Mouse (Mus musculus) olfactory bulb, adult 2 months (tissue): ENCODE measurements around the gene Gm45713. TPM values are rescaled to one million over a fixed set of nuclear protein-coding genes. Genes with fewer than 3 reads are reported as not detected.

Source experiments
- H3K27ac ChIP-seq: fragments of 200-500 bp; 2 replicates; pipeline ENCODE4 v1.5.1; 2012; ENCODE audit warnings: low read depth, low read length; ENCODE audit not compliant: insufficient read depth
- H3K4me1 ChIP-seq: fragments of 200-500 bp; 2 replicates; pipeline ENCODE4 v1.6.1; 2012; ENCODE audit warnings: low read length; ENCODE audit not compliant: control insufficient read depth, insufficient read depth
- H3K4me3 ChIP-seq: fragments of 200-500 bp; 2 replicates; pipeline ENCODE4 v1.5.1; 2012; ENCODE audit warnings: mild to moderate bottlenecking, low read depth, low read length, moderate library complexity; ENCODE audit not compliant: insufficient read depth
- CTCF ChIP-seq: fragments of 200-500 bp; IDR thresholded peaks from 2 replicates; pipeline ENCODE4 v1.5.1; 2012; ENCODE audit warnings: low read depth, mild to moderate bottlenecking, low read length, moderate library complexity; ENCODE audit not compliant: insufficient read depth
- POLR2A ChIP-seq: fragments of 200-500 bp; IDR thresholded peaks from 2 replicates; pipeline ENCODE4 v1.6.1; 2012; ENCODE audit warnings: mild to moderate bottlenecking, low read depth, low read length, moderate library complexity; ENCODE audit not compliant: insufficient read depth
- WGBS: fragments of 180-500 bp; shearing (Covaris S2); methylation state at CpG from one replicate; pipeline ENCODE4 v1.1.7; 2018; 5-methylcytosine and 5-hydroxymethylcytosine counted together
- polyA plus RNA-seq: library from polyadenylated mRNA; stranded (reverse); fragments of >200 nt; gene quantifications from 2 replicates; pipeline ENCODE4 v1.2.4, GENCODE M21; 2012; ENCODE audit warnings: low replicate concordance; ENCODE audit not compliant: missing spikeins, insufficient read depth, insufficient read length

Gm45713 gene
- not detected in 2 replicates for polyA plus RNA-seq

- Histone ChIP-seq H3K4me3 (peak within 1 kb of the TSS; percentile 66), H3K27ac (no peak within 1 kb of the TSS), H3K4me1 (peaks cover 7% of the 10 kb centered on the region)
- 3% methylated on average over 29 of the region's 29 CpGs for WGBS
- no peak for TF ChIP-seq POLR2A
- TF ChIP-seq CTCF = peak; percentile 87
These were observed at the start of gene Gm45713, which contains the start of gene Flt3l for GRCm38 (mm10) chr7:45135993-45136567. Gene Gm45713, minus strand, starts transcription at chr7:45136231. Gene Flt3l, minus strand, starts transcription at chr7:45136432.

GRCm38 (mm10) chr7:45183672-45184071, 47.6 kb upstream of the Gm45713 start:
- Histone ChIP-seq H3K4me3 (no peak overlapping the region), H3K4me1 (peaks cover 16% of the 10 kb centered on the region), H3K27ac (no peak overlapping the region)
- WGBS = 78% methylated on average over 7 of the region's 7 CpGs
- TF ChIP-seq CTCF (no peak), POLR2A (no peak)

- H3K4me1 ChIP-seq = peaks cover 16% of the 10 kb centered on the region
- H3K27ac ChIP-seq = no peak overlapping the region
- peak overlapping the region; percentile 28; the same call in 1 of the 2 replicates for H3K4me3 ChIP-seq
- 14% methylated on average over 11 of the region's 11 CpGs for WGBS
- TF ChIP-seq POLR2A (no peak), CTCF (no peak)
These were observed 46.6 kb upstream of the Gm45713 start for GRCm38 (mm10) chr7:45182606-45183005.

- under 1% methylated on average over 34 of the region's 34 CpGs for WGBS
- peak overlapping the region; percentile 34 for H3K4me3 ChIP-seq
- H3K27ac ChIP-seq = no peak overlapping the region
- H3K4me1 ChIP-seq = peaks cover 16% of the 10 kb centered on the region
- TF ChIP-seq CTCF (no peak), POLR2A (no peak)
These were observed 46.2 kb upstream of the Gm45713 start for GRCm38 (mm10) chr7:45182199-45182601.

GRCm38 (mm10) chr7:45181540-45181939, 45.5 kb upstream of the Gm45713 start:
- TF ChIP-seq POLR2A (no peak), CTCF (no peak)
- WGBS = 3% methylated on average over 35 of the region's 35 CpGs
- Histone ChIP-seq H3K27ac (no peak overlapping the region), H3K4me3 (0 out of 2 replicates have a peak overlapping the region, but pooled peaks have one; percentile 4), H3K4me1 (peaks cover 16% of the 10 kb centered on the region)

- Histone ChIP-seq H3K4me1 (peaks cover 22% of the 10 kb centered on the region), H3K27ac (no peak within 1 kb of the TSS)
These were observed 45.0 kb upstream of the Gm45713 start, which contains the start of gene Pth2 for GRCm38 (mm10) chr7:45180896-45181477. Gene Pth2, plus strand, starts transcription at chr7:45180995.

GRCm38 (mm10) chr7:45179469-45179868, 43.4 kb upstream of the Gm45713 start, which contains the start of gene Gfy:
Gene Gfy, minus strand, starts transcription at chr7:45179569.
- 29% methylated on average over 7 of the region's 7 CpGs for WGBS
- Histone ChIP-seq H3K4me1 (peaks cover 22% of the 10 kb centered on the region), H3K27ac (no peak within 1 kb of the TSS), H3K4me3 (no peak within 1 kb of the TSS)
- TF ChIP-seq POLR2A (no peak), CTCF (no peak)

More at GRCm38 (mm10) chr7:45180896-45181477, 45.0 kb upstream of the Gm45713 start, which contains the start of gene Pth2:
- H3K4me3 ChIP-seq = 0 out of 2 replicates have a peak within 1 kb of the TSS, but pooled peaks have one; percentile 4
- 17% methylated on average over 20 of the region's 20 CpGs for WGBS
- no peak for TF ChIP-seq POLR2A
- TF ChIP-seq CTCF = no peak

- Histone ChIP-seq H3K4me3 (no peak overlapping the region), H3K4me1 (peaks cover 22% of the 10 kb centered on the region), H3K27ac (no peak overlapping the region)
- TF ChIP-seq CTCF (no peak), POLR2A (no peak)
- 27% methylated on average over 7 of the region's 7 CpGs for WGBS
These were observed 42.5 kb upstream of the Gm45713 start for GRCm38 (mm10) chr7:45178550-45178949.

- Histone ChIP-seq H3K4me1 (peaks cover 8% of the 10 kb centered on the region), H3K27ac (no peak overlapping the region), H3K4me3 (no peak overlapping the region)
- no peak for TF ChIP-seq CTCF
- no peak for TF ChIP-seq POLR2A
- 3% methylated on average over 31 of the region's 31 CpGs for WGBS
These were observed 40.3 kb upstream of the Gm45713 start for GRCm38 (mm10) chr7:45176356-45176755.
